Mouse (Mus musculus) forebrain, embryonic 14.5 days (tissue): ENCODE measurements at regions not wholly inside any gene's neighbourhood (a gene's known extent, or its start where the extent isn't known, plus 50 kb on each side); places are given as distances from the start of the nearest gene placed in this dataset.

Source experiments
- ATAC-seq: fragments of 200-750 bp; cut with Nextera tagmentation; 2 replicates; pipeline ENCODE4 v1.8.0; 2017; ENCODE audit warnings: mild to moderate bottlenecking, moderate library complexity
- DNase-seq: peaks from one replicate; pipeline ENCODE4 v3.0.0-alpha.2; 2015; ENCODE audit warnings: low spot score
- H3K27ac ChIP-seq: fragments of 300-500 bp; sonication (generic); 2 replicates; pipeline ENCODE4 v1.5.1; 2014; ENCODE audit warnings: low read depth, mild to moderate bottlenecking, control low read depth, low read length, moderate library complexity
- H3K27me3 ChIP-seq: fragments of 300-500 bp; sonication (generic); replicated peaks from 2 replicates; pipeline ENCODE4 v1.6.1; 2014; ENCODE audit warnings: low read length, control low read depth, mixed read lengths; ENCODE audit not compliant: control insufficient read depth, insufficient read depth
- H3K36me3 ChIP-seq: fragments of 300-500 bp; sonication (generic); 2 replicates; pipeline ENCODE4 v1.6.1; 2014; ENCODE audit warnings: low read length, control low read depth; ENCODE audit not compliant: control insufficient read depth, insufficient read depth
- H3K4me1 ChIP-seq: fragments of 300-500 bp; sonication (generic); 2 replicates; pipeline ENCODE4 v1.6.1; 2014; ENCODE audit warnings: antibody characterized with exemption, low read length, control low read depth; ENCODE audit not compliant: control insufficient read depth, insufficient read depth
- H3K4me2 ChIP-seq: fragments of 300-500 bp; sonication (generic); 2 replicates; pipeline ENCODE4 v1.6.1; 2014; ENCODE audit warnings: mild to moderate bottlenecking, control low read depth, low read length
- H3K4me3 ChIP-seq: fragments of 300-500 bp; sonication (generic); 2 replicates; pipeline ENCODE4 v1.5.1; 2014; ENCODE audit warnings: low read depth, low read length, control low read depth
- H3K9ac ChIP-seq: fragments of 300-500 bp; sonication (generic); 2 replicates; pipeline ENCODE4 v1.6.1; 2014; ENCODE audit warnings: mild to moderate bottlenecking, low read length, control low read depth, moderate library complexity
- H3K9me3 ChIP-seq: fragments of 300-500 bp; sonication (generic); replicated peaks from 2 replicates; pipeline ENCODE4 v1.6.1; 2016; ENCODE audit warnings: low read length, control low read depth, mixed read lengths; ENCODE audit not compliant: control insufficient read depth
- WGBS: fragments of 180-500 bp; shearing (Covaris S2); extraction: QIAGEN DNeasy Blood & Tissue Kit; methylation state at CpG from one replicate; pipeline ENCODE4 v1.1.7; 2014; 5-methylcytosine and 5-hydroxymethylcytosine counted together

DNA sequence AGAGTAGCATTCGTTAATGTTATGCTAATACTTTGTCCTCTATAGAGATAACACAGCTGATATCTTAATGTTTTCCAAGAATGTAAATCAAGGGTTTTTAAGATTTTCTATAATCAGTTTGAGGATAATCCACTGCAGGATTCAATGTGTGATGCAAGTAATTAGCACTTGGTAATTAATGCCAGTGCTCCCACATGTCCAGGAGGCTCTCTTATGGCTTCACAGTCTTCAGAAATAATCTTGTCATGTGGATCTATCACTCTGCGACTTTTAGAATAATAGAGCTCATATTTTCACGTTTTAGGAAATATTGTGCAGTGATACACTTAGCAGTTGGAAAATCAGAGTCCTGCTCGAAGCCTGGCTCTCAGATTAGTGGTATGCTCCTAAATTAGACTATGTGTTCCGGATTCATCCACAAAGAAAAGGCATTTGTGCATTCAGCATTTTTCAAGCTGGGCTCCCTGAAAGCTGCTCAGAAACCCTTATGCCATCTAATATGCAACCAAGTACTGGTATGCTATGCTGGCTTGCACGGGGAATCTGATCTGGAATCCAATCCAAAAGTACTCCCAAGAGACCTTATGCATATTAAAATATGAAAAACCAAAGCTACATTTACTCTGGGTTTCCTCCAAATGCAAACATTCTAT, 1302.8 kb upstream of the Tyrp1 start:
- 41% methylated on average over 6 of the region's 6 CpGs for WGBS
- peak overlapping the region; percentile 68 for H3K27ac ChIP-seq
- no peak overlapping the region for H3K4me3 ChIP-seq
- H3K9me3 ChIP-seq, result no peaks in the 10 kb centered on the region
- no peaks in the 10 kb centered on the region for H3K27me3 ChIP-seq
- H3K4me1 ChIP-seq, result no peaks in the 10 kb centered on the region
- DNase-seq (peak; percentile 78), ATAC-seq (peak; percentile 82)
- no peak overlapping the region for H3K9ac ChIP-seq
- H3K36me3 ChIP-seq, result no peaks in the 10 kb centered on the region
- no peak overlapping the region for H3K4me2 ChIP-seq

DNA sequence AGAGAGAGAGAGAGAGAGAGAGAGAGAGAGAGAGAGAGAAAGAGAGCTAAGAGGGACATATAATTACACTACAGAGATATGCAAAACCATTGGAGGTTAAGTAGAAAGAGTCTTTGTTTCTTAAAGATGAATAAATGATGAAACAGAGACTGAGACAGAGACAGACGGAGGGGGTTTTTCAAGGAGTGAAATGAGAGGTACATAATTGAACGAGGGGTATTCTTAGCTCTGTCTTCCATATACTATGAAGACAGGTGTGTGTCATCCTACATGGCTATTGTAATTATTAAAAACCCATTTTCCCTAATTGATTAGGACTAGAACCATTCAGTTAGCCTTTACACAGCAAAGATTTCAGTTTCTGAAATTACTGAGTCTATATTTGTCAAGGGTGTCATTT, 1302.2 kb upstream of the Tyrp1 start:
- ATAC-seq (peak; percentile 42; the same call in 1 of the 2 replicates), DNase-seq (peak; percentile 3)
- no peaks in the 10 kb centered on the region for H3K4me1 ChIP-seq
- peak overlapping the region; percentile 68 for H3K27ac ChIP-seq
- H3K36me3 ChIP-seq, result no peaks in the 10 kb centered on the region
- H3K4me2 ChIP-seq, result no peak overlapping the region
- H3K4me3 ChIP-seq, result no peak overlapping the region
- 33% methylated on average over 2 of the region's 2 CpGs for WGBS
- no peaks in the 10 kb centered on the region for H3K9me3 ChIP-seq
- H3K27me3 ChIP-seq, result no peaks in the 10 kb centered on the region
- H3K9ac ChIP-seq, result no peak overlapping the region

GRCm38 (mm10) chr4:79532420-79533066, 1301.4 kb upstream of the Tyrp1 start:
- no peaks in the 10 kb centered on the region for H3K9me3 ChIP-seq
- H3K4me2 ChIP-seq, result no peak overlapping the region
- peak overlapping the region; percentile 68 for H3K27ac ChIP-seq
- DNase-seq, result peak; percentile 74
- H3K36me3 ChIP-seq, result no peaks in the 10 kb centered on the region
- H3K9ac ChIP-seq, result no peak overlapping the region; the same call in 1 of the 2 replicates
- ATAC-seq, result peak; percentile 86
- H3K4me1 ChIP-seq, result no peaks in the 10 kb centered on the region
- H3K4me3 ChIP-seq, result no peak overlapping the region
- H3K27me3 ChIP-seq, result no peaks in the 10 kb centered on the region
- WGBS, result 27% methylated on average over 3 of the region's 3 CpGs

GRCm38 (mm10) chr4:79545461-79545860, 1288.5 kb upstream of the Tyrp1 start:
- peak; percentile 17 for DNase-seq
- H3K4me2 ChIP-seq, result no peak overlapping the region
- 71% methylated on average over 4 of the region's 4 CpGs for WGBS
- H3K4me1 ChIP-seq, result no peaks in the 10 kb centered on the region
- ATAC-seq, result no peak
- no peaks in the 10 kb centered on the region for H3K36me3 ChIP-seq
- no peak overlapping the region for H3K27ac ChIP-seq
- H3K9ac ChIP-seq, result no peak overlapping the region
- no peaks in the 10 kb centered on the region for H3K27me3 ChIP-seq
- H3K9me3 ChIP-seq, result no peaks in the 10 kb centered on the region
- no peak overlapping the region for H3K4me3 ChIP-seq
